ENCODE assay signal across 8 mouse cellular contexts in genomic region chr3:129831035-129831568, GRCm38 (mm10). TPM values are rescaled to one million over a fixed set of nuclear protein-coding genes. Genes with fewer than 3 reads are reported as not detected.
DNase-seq lines count a peak whose midpoint lies in the region; ATAC-seq and TF ChIP-seq lines count a peak whose summit lies in the region.

Gene Gar1, minus strand, starts transcription at chr3:129831396.

- H3K27ac ChIP-seq in hindbrain, embryonic 10.5 days: peak within 1 kb of the TSS; percentile 97
- peak within 1 kb of the TSS; percentile 84 for H3K27ac ChIP-seq in lung, postnatal 0 days (ENCODE audit: low read length)

- peak; percentile 97 for DNase-seq in MN1 (ENCODE audit: low spot score)
- peak; percentile 95 for DNase-seq in cerebellum, adult 9-10 months
- peak; percentile 95 for DNase-seq in hindbrain, embryonic 10.5 days (ENCODE audit: low spot score)
- peak; percentile 94 for DNase-seq in layer of hippocampus, adult 9-11 months
- peak; percentile 98 for DNase-seq in lung, postnatal 0 days (ENCODE audit: low spot score)
- DNase-seq in ovary, postnatal 14 days (ENCODE audit: low spot score): peak; percentile 92
- DNase-seq in thymus, postnatal 14 days: peak; percentile 95

- H3K27me3 ChIP-seq in hindbrain, embryonic 10.5 days (ENCODE audit: insufficient read depth, poor library complexity, severe bottlenecking): no peaks in the 10 kb centered on the region
- H3K27me3 ChIP-seq in lung, postnatal 0 days (replicated peaks; ENCODE audit: insufficient read depth, low read length): no peaks in the 10 kb centered on the region

- H3K4me2 ChIP-seq in lung, postnatal 0 days (replicated peaks; ENCODE audit: low read depth, low read length): peak within 1 kb of the TSS; percentile 74

- peaks cover 20% of the 10 kb centered on the region for H3K4me1 ChIP-seq in hindbrain, embryonic 10.5 days (replicated peaks)
- no peaks in the 10 kb centered on the region for H3K4me1 ChIP-seq in lung, postnatal 0 days (ENCODE audit: insufficient read depth, low read depth, low read length)

- TF ChIP-seq EP300 in lung, postnatal 0 days (IDR thresholded peaks at IDR 0.05): no peak; the same call in 1 of the 2 replicates

- H3K4me3 ChIP-seq in hindbrain, embryonic 10.5 days: peak within 1 kb of the TSS; percentile 96
- peak within 1 kb of the TSS; percentile 86 for H3K4me3 ChIP-seq in lung, postnatal 0 days (ENCODE audit: low read depth, low read length)

- under 1% methylated on average over 60 of the region's 60 CpGs for WGBS in hindbrain, embryonic 10.5 days
- under 1% methylated on average over 57 of the region's 60 CpGs for WGBS in lung, postnatal 0 days

- peak; percentile 96 for ATAC-seq in frontal cortex, adult (ENCODE audit: low TSS enrichment)
- peak; percentile 95 for ATAC-seq in lung, postnatal 0 days

- H3K9ac ChIP-seq in lung, postnatal 0 days (replicated peaks; ENCODE audit: low read depth): peak within 1 kb of the TSS; percentile 70

- H3K36me3 ChIP-seq in hindbrain, embryonic 10.5 days: peaks cover 26% of the 10 kb centered on the region
- no peaks in the 10 kb centered on the region for H3K36me3 ChIP-seq in lung, postnatal 0 days (ENCODE audit: insufficient read depth, low read length)

- no peak for TF ChIP-seq CTCF in lung, postnatal 0 days (IDR thresholded peaks at IDR 0.05)

- no peaks in the 10 kb centered on the region for H3K9me3 ChIP-seq in hindbrain, embryonic 10.5 days
- H3K9me3 ChIP-seq in lung, postnatal 0 days (ENCODE audit: low read length): no peaks in the 10 kb centered on the region

RNA-seq across cellular contexts. Expression of gene Gar1, which starts in this region (rescaled TPM):
- polyA plus RNA-seq in hindbrain, embryonic 10.5 days (2016; fragmentation: Nextera tagmentation; extraction: Ambion mirVana): 97.3 and 98.8 TPM in 2 replicates
- polyA plus RNA-seq in lung, postnatal 0 days (2015; fragmentation: Nextera tagmentation; extraction: Ambion mirVana): 17.9 and 21.0 TPM in 2 replicates

Comparison
In these comparisons a context has a peak if more than half of its experiments do, and no peak if none do; other contexts are left out.
1. Peak in every context shown above with its lines: DNase-seq, ATAC-seq, H3K4me3 ChIP-seq and H3K27ac ChIP-seq.